Mouse (Mus musculus): Measurements from ENCODE around the gene Isg20. TPM values are rescaled to one million over a fixed set of nuclear protein-coding genes. Genes with fewer than 3 reads are reported as not detected.

Gene Isg20
- total RNA-seq, 2 experiments from 2014 or later, result 1.2 TPM

DNA sequence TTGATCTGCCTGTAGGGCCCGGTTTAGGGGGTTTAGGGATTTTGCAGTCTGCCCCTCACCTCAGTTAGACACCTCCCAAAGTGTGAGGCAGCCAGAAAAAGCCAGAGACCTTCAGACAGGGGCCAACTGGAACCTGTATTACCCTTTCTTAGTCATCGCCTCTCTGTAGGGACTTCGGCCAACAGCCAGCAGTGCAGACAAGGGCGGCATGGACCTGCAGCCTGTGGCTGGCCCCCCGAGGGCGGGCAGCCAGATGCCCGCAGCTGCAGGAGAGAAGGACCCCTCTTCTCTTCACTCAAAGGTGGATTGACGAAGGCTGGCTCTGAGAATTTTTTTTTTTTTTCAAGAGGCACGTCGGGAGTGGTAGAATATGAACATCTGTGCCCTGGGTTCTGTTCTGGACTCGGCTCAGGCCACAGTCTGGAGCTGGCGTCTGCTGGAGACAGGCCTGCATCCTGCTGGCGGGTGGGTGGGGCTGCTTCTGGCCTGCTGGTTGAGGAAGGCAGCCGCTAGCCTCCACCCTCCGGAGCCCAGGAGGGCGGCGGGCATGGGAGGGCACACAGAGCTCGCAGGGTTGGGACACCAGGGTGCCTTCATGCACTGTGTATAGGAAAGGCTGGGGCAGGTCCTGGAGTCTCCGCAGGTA, 25.9 kb downstream of the Isg20 start:
- intact Hi-C loops (cut with DNase I), result no loop called here
- DNase-seq (ENCODE audit: low spot score in 2 of 2), result no peak

GRCm38 (mm10) chr7:78940971-78941370, 27.7 kb downstream of the Isg20 start:
- intact Hi-C loops (cut with DNase I), result no loop called here

DNA sequence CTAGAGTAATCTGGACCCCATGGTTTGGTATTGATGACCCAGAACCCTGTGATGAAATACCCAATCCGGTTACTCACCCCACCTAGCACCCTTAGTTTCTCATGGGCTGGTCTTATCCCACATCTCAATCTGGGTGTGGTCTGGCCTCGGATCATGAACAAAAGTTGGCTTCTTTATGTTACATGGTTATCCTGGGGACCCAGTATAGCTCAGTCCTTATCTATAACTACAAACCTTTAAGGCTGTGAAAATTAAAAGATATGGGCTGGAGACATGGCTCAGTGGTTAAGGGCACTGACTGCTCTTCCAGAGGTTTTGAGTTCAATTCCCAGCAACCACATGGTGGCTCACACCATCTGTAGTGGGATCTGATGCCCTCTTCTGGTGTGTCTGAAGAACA, 29.3 kb downstream of the Isg20 start:
- intact Hi-C loops (cut with DNase I), result no loop called here
- no peak for DNase-seq (ENCODE audit: low spot score in 2 of 2)

More at GRCm38 (mm10) chr7:78940971-78941370, 27.7 kb downstream of the Isg20 start:
- DNase-seq (ENCODE audit: low spot score in 2 of 2), result no peak

GRCm38 (mm10) chr7:78953886-78954572, 40.8 kb downstream of the Isg20 start:
- intact Hi-C loops (cut with DNase I), result no loop called here
- DNase-seq (ENCODE audit: low spot score in 2 of 2), result no peak

DNA sequence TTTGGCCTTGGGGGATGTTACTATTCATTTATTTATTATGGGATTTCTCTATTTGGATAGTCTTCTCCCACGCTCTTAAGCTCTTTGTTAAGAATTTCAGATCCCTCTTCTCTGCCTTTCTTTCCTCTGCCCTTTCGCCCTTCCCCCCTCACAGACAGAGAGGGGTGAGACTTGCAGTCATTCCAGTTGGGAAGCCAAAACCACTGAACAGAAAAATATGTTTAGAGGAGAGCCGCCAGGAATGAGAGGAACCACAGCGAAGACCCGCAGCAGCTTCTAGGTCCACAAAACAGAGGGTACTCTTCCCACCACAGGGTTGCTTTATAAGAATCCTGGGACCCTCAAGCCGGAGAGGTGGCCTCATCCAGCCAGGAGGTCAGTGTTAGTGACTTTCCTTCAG, 41.4 kb downstream of the Isg20 start:
- no peak for DNase-seq (ENCODE audit: low spot score in 2 of 2)
- intact Hi-C loops (cut with DNase I), result no loop called here

DNA sequence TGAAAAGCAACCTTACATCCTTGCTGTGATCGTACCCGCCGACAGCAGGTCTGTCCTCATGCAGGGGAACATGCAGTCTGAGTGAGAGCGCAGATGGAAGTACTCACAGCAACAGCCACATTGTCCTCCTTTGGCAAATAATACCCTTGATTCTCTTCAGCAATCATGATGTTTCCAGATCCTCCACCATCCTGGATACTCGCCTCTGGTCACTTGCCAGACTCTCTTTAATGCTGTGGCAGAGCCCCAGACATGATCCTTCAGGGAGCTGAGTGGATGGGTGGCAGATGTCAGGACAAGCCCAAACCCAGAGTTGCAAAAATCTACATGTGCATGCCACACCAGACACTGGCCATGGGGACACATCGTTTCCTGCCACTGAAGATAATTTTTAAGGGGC, 41.9 kb downstream of the Isg20 start:
- intact Hi-C loops (cut with DNase I), result no loop called here
- DNase-seq (ENCODE audit: low spot score in 2 of 2), result no peak

GRCm38 (mm10) chr7:78958499-78959073, 45.4 kb downstream of the Isg20 start:
- no peak for DNase-seq (ENCODE audit: low spot score in 2 of 2)
- intact Hi-C loops (cut with DNase I), result no loop called here

DNA sequence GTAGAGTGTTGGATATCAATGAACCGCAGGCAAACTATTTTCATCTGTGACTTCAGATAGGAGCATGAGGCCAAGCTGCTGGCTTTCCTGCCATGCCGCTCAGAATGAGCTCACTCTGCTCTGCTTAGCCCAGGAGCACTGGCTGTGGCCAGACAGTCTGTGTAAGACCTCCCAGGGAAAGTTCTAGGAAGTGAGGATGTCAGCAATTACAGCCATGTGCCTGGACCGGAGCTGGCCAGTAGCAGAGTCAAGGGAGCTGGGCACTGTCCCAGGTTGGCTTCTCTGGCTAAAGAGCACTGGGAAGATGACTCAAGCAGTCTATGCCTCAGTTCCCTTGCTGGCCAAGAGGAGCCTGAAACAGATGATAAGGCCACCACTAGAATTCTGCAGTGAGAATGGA, 50.7 kb downstream of the Isg20 start:
- intact Hi-C loops (cut with DNase I), result no loop called here
- DNase-seq (ENCODE audit: low spot score in 2 of 2), result no peak

Small RNAs within 50 kb of the gene (microRNA-seq; reads per million reads assigned to microRNA genes)
- gene Mir7-2, result 77.9 reads per million, percentile 54 among the genes with 10 or more reads in this experiment

Other genes starting within 250 kb of the Isg20 start
- gene Ntrk3, start 175.4 kb upstream of the Isg20 start, total RNA-seq (2021), result 100 to 1,000 TPM; 138 to 174 TPM
- gene Mrps11, start 130.3 kb upstream of the Isg20 start, total RNA-seq (2021), result 10 to 100 TPM; 38.6 to 38.8 TPM
- gene Mrpl46, start 129.9 kb upstream of the Isg20 start, total RNA-seq (2021), result 10 to 100 TPM; 32.0 to 38.1 TPM
- gene Det1, start 66.2 kb upstream of the Isg20 start, total RNA-seq (2021), result 1 to 10 TPM; 6.0 to 6.4 TPM
- 10 to 100 TPM; 20.2 to 24.0 TPM for gene Aen, start 17.6 kb upstream of the Isg20 start, total RNA-seq (2021)
- gene Acan, start 140.1 kb downstream of the Isg20 start, total RNA-seq (2021), result 1 to 10 TPM; 3.5 to 4.1 TPM
- 1 to 10 TPM; 1.2 to 3.2 TPM for gene Hapln3, start 217.6 kb downstream of the Isg20 start, total RNA-seq (2021)
- gene Mfge8, start 235.6 kb downstream of the Isg20 start, total RNA-seq (2021), result 100 to 1,000 TPM; 185 to 203 TPM